Comparison of ENCODE assay signal across 8 mouse cellular contexts in genomic region chr10:87927131-87927609, GRCm38 (mm10).
DNase-seq lines count a peak whose midpoint lies in the region; ATAC-seq lines count a peak whose summit lies in the region.

No protein-coding gene starts in this region.

- no peaks in the 10 kb centered on the region for H3K9me3 ChIP-seq in embryonic facial prominence, embryonic 13.5 days
- H3K9me3 ChIP-seq in neural tube, embryonic 13.5 days: no peaks in the 10 kb centered on the region

- intact Hi-C loops in left cerebral cortex, postnatal 4 days (cut with DNase I): no loop called here

- H3K27ac ChIP-seq in embryonic facial prominence, embryonic 13.5 days: peak overlapping the region; percentile 60; the same call in 1 of the 2 replicates
- H3K27ac ChIP-seq in neural tube, embryonic 13.5 days (replicated peaks): no peak overlapping the region

- DNase-seq in cerebellum, adult 9-10 months: peak; percentile 1
- no peak for DNase-seq in cerebellum, adult 9-11 months
- peak; percentile 72 for DNase-seq in heart, adult 8-10 months (ENCODE audit: low spot score)
- peak; percentile 75 for DNase-seq in kidney, adult 9 months
- peak; percentile 42 for DNase-seq in left cerebral cortex, postnatal 4 days
- no peak for DNase-seq in thymus, adult 18-20 months

- WGBS in embryonic facial prominence, embryonic 13.5 days: 29% methylated on average over 6 of the region's 6 CpGs
- 12% methylated on average over 6 of the region's 6 CpGs for WGBS in neural tube, embryonic 13.5 days

- H3K4me1 ChIP-seq in embryonic facial prominence, embryonic 13.5 days: peaks cover 13% of the 10 kb centered on the region
- H3K4me1 ChIP-seq in neural tube, embryonic 13.5 days (replicated peaks): peaks cover 16% of the 10 kb centered on the region

- no peak overlapping the region for H3K4me3 ChIP-seq in embryonic facial prominence, embryonic 13.5 days
- no peak overlapping the region for H3K4me3 ChIP-seq in neural tube, embryonic 13.5 days

- no peaks in the 10 kb centered on the region for H3K27me3 ChIP-seq in embryonic facial prominence, embryonic 13.5 days
- H3K27me3 ChIP-seq in neural tube, embryonic 13.5 days: no peaks in the 10 kb centered on the region

- H3K9ac ChIP-seq in embryonic facial prominence, embryonic 13.5 days: no peak overlapping the region
- H3K9ac ChIP-seq in neural tube, embryonic 13.5 days: no peak overlapping the region

- peak overlapping the region; percentile 30 for H3K4me2 ChIP-seq in embryonic facial prominence, embryonic 13.5 days
- H3K4me2 ChIP-seq in neural tube, embryonic 13.5 days: no peak overlapping the region

- ATAC-seq in embryonic facial prominence, embryonic 13.5 days (ENCODE audit: insufficient number of reproducible peaks, insufficient read depth, low FRiP score, low TSS enrichment, low read depth): 0 out of 2 replicates have a peak, but pooled peaks have one; percentile 69
- ATAC-seq in neural tube, embryonic 13.5 days (ENCODE audit: low read depth): peak; percentile 95

- H3K36me3 ChIP-seq in embryonic facial prominence, embryonic 13.5 days: peaks cover 6% of the 10 kb centered on the region; the same call in 1 of the 2 replicates
- no peaks in the 10 kb centered on the region for H3K36me3 ChIP-seq in neural tube, embryonic 13.5 days

Comparison
In these comparisons a context has a peak if more than half of its experiments do, and no peak if none do; other contexts are left out.
1. DNase-seq: peak in cerebellum, adult 9-10 months (single experiment), heart, adult 8-10 months (single experiment), kidney, adult 9 months (single experiment) and left cerebral cortex, postnatal 4 days (single experiment); none in cerebellum, adult 9-11 months (single experiment) and thymus, adult 18-20 months (0 of 2).